Mouse (Mus musculus) embryonic facial prominence, embryonic 12.5 days (tissue): ENCODE data around the gene Trp53i13. TPM values are rescaled to one million over a fixed set of nuclear protein-coding genes. Genes with fewer than 3 reads are reported as not detected.

Experiments
- ATAC-seq: fragments of 200-750 bp; cut with Nextera tagmentation; 2 replicates; pipeline ENCODE4 v1.8.0; 2017; ENCODE audit not compliant: insufficient number of reproducible peaks, insufficient read depth, low FRiP score, low TSS enrichment
- H3K27ac ChIP-seq: fragments of 300-500 bp; sonication (generic); 2 replicates; pipeline ENCODE4 v1.5.1; 2016; ENCODE audit warnings: mild to moderate bottlenecking
- H3K27me3 ChIP-seq: fragments of 300-500 bp; sonication (generic); 2 replicates; pipeline ENCODE4 v1.6.1; 2016; ENCODE audit warnings: mild to moderate bottlenecking, moderate library complexity
- H3K36me3 ChIP-seq: fragments of 300-500 bp; sonication (generic); 2 replicates; pipeline ENCODE4 v1.6.1; 2016; ENCODE audit warnings: mild to moderate bottlenecking
- H3K4me1 ChIP-seq: fragments of 300-500 bp; sonication (generic); 2 replicates; pipeline ENCODE4 v1.6.1; 2016
- H3K4me2 ChIP-seq: fragments of 300-500 bp; sonication (generic); replicated peaks from 2 replicates; pipeline ENCODE4 v1.6.1; 2016; ENCODE audit warnings: mild to moderate bottlenecking, moderate library complexity
- H3K4me3 ChIP-seq: fragments of 300-500 bp; sonication (generic); 2 replicates; pipeline ENCODE4 v1.5.1; 2016; ENCODE audit warnings: mild to moderate bottlenecking
- H3K9ac ChIP-seq: fragments of 300-500 bp; sonication (generic); 2 replicates; pipeline ENCODE4 v1.6.1; 2016; ENCODE audit warnings: mild to moderate bottlenecking, moderate library complexity
- H3K9me3 ChIP-seq: fragments of 300-500 bp; sonication (generic); 2 replicates; pipeline ENCODE4 v1.6.1; 2016; ENCODE audit warnings: mild to moderate bottlenecking, moderate library complexity
- WGBS: fragments of 180-500 bp; shearing (Covaris S2); methylation state at CpG from one replicate; pipeline ENCODE4 v1.1.7; 2016; 5-methylcytosine and 5-hydroxymethylcytosine counted together
- polyA plus RNA-seq: library from polyadenylated mRNA; unstranded; fragments of >200 nt; fragmentation: Nextera tagmentation; extraction: Ambion mirVana; gene quantifications from 2 replicates; pipeline ENCODE4 v1.2.1, GENCODE M21; 2016

Trp53i13 gene
- polyA plus RNA-seq, 1 experiment from 2014 or later: 55.2 TPM

GRCm38 (mm10) chr11:77466544-77466943 lies 49.2 kb downstream of the Trp53i13 start:
- H3K9ac ChIP-seq: no peak overlapping the region
- H3K27ac ChIP-seq: no peak overlapping the region
- peaks cover 15% of the 10 kb centered on the region for H3K36me3 ChIP-seq
- no peak overlapping the region for H3K4me2 ChIP-seq
- peaks cover 79% of the 10 kb centered on the region for H3K27me3 ChIP-seq
- WGBS: 35% methylated on average over 9 of the region's 9 CpGs
- H3K4me3 ChIP-seq: no peak overlapping the region
- ATAC-seq: no peak
- H3K9me3 ChIP-seq: no peaks in the 10 kb centered on the region
- peaks cover 9% of the 10 kb centered on the region for H3K4me1 ChIP-seq

DNA sequence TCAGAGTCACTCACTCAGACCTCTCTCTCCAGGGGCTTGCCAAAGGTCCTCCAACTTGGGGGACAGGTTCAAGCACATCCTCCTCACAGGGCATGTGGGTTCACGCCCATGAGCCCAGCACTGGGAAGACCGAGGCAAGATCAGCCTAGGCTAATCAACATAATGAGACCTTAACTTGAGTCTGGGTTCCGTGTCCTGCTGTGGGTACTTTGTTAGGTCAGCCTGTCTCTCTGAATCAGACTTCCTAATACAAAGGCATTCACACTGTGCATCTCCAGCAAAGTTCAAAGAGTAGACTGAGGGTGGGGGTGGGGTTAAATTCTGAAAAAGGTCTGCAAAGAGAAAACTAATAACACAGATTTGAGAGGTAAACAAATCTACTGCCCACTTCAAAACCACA lies 50.7 kb downstream of the Trp53i13 start:
- Histone ChIP-seq H3K27ac (no peak overlapping the region), H3K36me3 (peaks cover under 1% of the 10 kb centered on the region; the same call in 1 of the 2 replicates), H3K4me3 (no peak overlapping the region), H3K4me2 (no peak overlapping the region), H3K27me3 (peaks cover 87% of the 10 kb centered on the region), H3K9me3 (no peaks in the 10 kb centered on the region), H3K4me1 (peaks cover 9% of the 10 kb centered on the region), H3K9ac (no peak overlapping the region)
- 57% methylated on average over 3 of the region's 3 CpGs for WGBS
- no peak for ATAC-seq

GRCm38 (mm10) chr11:77464684-77465083 lies 51.1 kb downstream of the Trp53i13 start:
- 56% methylated on average over 4 of the region's 4 CpGs for WGBS

GRCm38 (mm10) chr11:77463786-77464185 lies 52.0 kb downstream of the Trp53i13 start:
- no peak for ATAC-seq
- H3K9ac ChIP-seq: no peak overlapping the region
- H3K4me1 ChIP-seq: peaks cover 9% of the 10 kb centered on the region
- H3K36me3 ChIP-seq: no peaks in the 10 kb centered on the region
- no peak overlapping the region for H3K4me3 ChIP-seq
- H3K27ac ChIP-seq: no peak overlapping the region
- no peak overlapping the region for H3K4me2 ChIP-seq
- peaks cover 83% of the 10 kb centered on the region for H3K27me3 ChIP-seq
- WGBS: 72% methylated on average over 10 of the region's 10 CpGs
- no peaks in the 10 kb centered on the region for H3K9me3 ChIP-seq

More at GRCm38 (mm10) chr11:77464684-77465083, 51.1 kb downstream of the Trp53i13 start:
- peaks cover 87% of the 10 kb centered on the region for H3K27me3 ChIP-seq
- no peak overlapping the region for H3K4me2 ChIP-seq
- H3K27ac ChIP-seq: no peak overlapping the region
- no peak overlapping the region for H3K9ac ChIP-seq
- no peaks in the 10 kb centered on the region for H3K36me3 ChIP-seq
- peaks cover 9% of the 10 kb centered on the region for H3K4me1 ChIP-seq
- H3K9me3 ChIP-seq: no peaks in the 10 kb centered on the region
- ATAC-seq: no peak; the same call in 1 of the 2 replicates
- H3K4me3 ChIP-seq: no peak overlapping the region

DNA sequence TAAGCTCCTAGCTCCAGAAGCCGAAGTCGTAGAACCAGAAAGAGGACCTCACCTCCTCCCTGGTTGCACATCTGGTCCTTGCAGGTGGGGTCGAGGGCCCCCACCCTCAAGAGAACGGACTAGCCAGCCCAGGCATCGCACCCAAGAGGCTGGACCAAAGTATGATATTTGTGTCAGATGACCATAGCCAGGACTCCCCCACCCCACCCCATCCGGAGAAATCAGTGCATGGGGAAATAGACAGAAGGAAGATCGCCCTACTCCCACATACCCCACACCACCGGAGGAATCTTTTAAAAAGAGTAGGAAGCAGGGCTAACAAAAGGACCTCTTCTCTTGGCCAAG lies 52.7 kb downstream of the Trp53i13 start:
- Histone ChIP-seq H3K4me2 (peak overlapping the region; percentile 98), H3K9me3 (no peaks in the 10 kb centered on the region), H3K27ac (no peak overlapping the region), H3K4me3 (peak overlapping the region; percentile 62; the same call in 1 of the 2 replicates), H3K9ac (no peak overlapping the region), H3K36me3 (no peaks in the 10 kb centered on the region), H3K4me1 (peaks cover 9% of the 10 kb centered on the region), H3K27me3 (peaks cover 76% of the 10 kb centered on the region)
- no peak for ATAC-seq
- 44% methylated on average over 8 of the region's 8 CpGs for WGBS

- Histone ChIP-seq H3K27ac (no peak within 1 kb of the TSS), H3K27me3 (peaks cover 70% of the 10 kb centered on the region), H3K36me3 (no peaks in the 10 kb centered on the region), H3K4me3 (peak within 1 kb of the TSS; percentile 62), H3K4me2 (peak within 1 kb of the TSS; percentile 98), H3K9me3 (no peaks in the 10 kb centered on the region), H3K4me1 (peaks cover 9% of the 10 kb centered on the region), H3K9ac (peak within 1 kb of the TSS; percentile 52)
- peak; percentile 32; the same call in 1 of the 2 replicates for ATAC-seq
- under 1% methylated on average over 67 of the region's 73 CpGs for WGBS
These were observed 53.3 kb downstream of the Trp53i13 start, which contains the start of gene Coro6 for GRCm38 (mm10) chr11:77462283-77463100. Gene Coro6 (plus strand): TSS chr11:77462411.

DNA sequence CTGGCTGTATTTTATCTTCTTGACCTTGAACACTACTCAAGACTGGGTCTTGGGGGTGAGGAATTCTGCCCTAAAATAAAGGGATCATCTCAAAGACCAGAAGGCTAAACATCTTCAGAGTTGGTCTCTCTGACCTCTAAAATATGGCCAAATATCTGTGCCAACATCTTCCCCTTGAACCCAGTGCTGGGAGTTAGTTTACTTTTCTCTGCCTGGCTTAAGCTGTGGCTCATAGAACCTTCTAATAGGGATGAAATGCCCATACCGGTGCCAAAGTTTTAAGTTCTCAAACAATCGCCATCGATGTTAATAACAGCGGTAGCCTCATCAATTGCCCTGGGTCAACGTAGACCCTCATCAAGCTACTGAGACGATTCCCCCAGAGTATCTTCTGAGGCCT lies 53.9 kb downstream of the Trp53i13 start:
- no peak overlapping the region for H3K27ac ChIP-seq
- H3K4me2 ChIP-seq: peak overlapping the region; percentile 98
- no peaks in the 10 kb centered on the region for H3K9me3 ChIP-seq
- no peak for ATAC-seq
- WGBS: 5% methylated on average over 6 of the region's 6 CpGs
- peak overlapping the region; percentile 62 for H3K4me3 ChIP-seq
- H3K9ac ChIP-seq: peak overlapping the region; percentile 52
- H3K4me1 ChIP-seq: peaks cover 4% of the 10 kb centered on the region; the same call in 1 of the 2 replicates
- no peaks in the 10 kb centered on the region for H3K36me3 ChIP-seq
- peaks cover 64% of the 10 kb centered on the region for H3K27me3 ChIP-seq

Other genes with a start within 250 kb of the Trp53i13 start
- gene Coro6, start 53.6 kb downstream of the Trp53i13 start, polyA plus RNA-seq: 0.15 and 0.22 TPM in 2 replicates
- 15.0 and 15.5 TPM in 2 replicates for gene Ankrd13b, start 26.3 kb downstream of the Trp53i13 start, polyA plus RNA-seq
- 11.1 and 11.5 TPM in 2 replicates for gene Git1, start 22.4 kb downstream of the Trp53i13 start, polyA plus RNA-seq
- 2.8 and 2.9 TPM in 2 replicates for gene Abhd15, start 859 bp downstream of the Trp53i13 start, polyA plus RNA-seq
- not detected in 2 replicates for gene Gm10392, start 3.2 kb upstream of the Trp53i13 start, polyA plus RNA-seq
- gene Taok1, start 91.8 kb upstream of the Trp53i13 start, polyA plus RNA-seq: 14.9 and 15.1 TPM in 2 replicates
- gene Nufip2, start 170.2 kb upstream of the Trp53i13 start, polyA plus RNA-seq: 5.1 and 5.6 TPM in 2 replicates
- gene Cryba1, start 209.3 kb upstream of the Trp53i13 start, polyA plus RNA-seq: 67.0 and 159 TPM in 2 replicates
- 33.2 and 35.0 TPM in 2 replicates for gene Myo18a, start 247.3 kb upstream of the Trp53i13 start, polyA plus RNA-seq